Mouse (Mus musculus): Measurements from ENCODE around the gene Btg2.

- TF ChIP-seq POLR2A (IDR thresholded peaks at IDR 0.05; ENCODE audit: insufficient read length, low read depth) (no peak), POLR2AphosphoS2 (IDR thresholded peaks at IDR 0.05; ENCODE audit: insufficient read length, low read depth) (no peak), USF1 (IDR thresholded peaks at IDR 0.05; ENCODE audit: low read depth) (no peak), CEBPB (IDR thresholded peaks at IDR 0.05; ENCODE audit: insufficient read depth, poor library complexity, severe bottlenecking) (no peak), TCF12 (IDR thresholded peaks at IDR 0.05; ENCODE audit: insufficient read depth, poor library complexity, severe bottlenecking) (no peak), E2F4 (IDR thresholded peaks at IDR 0.05; ENCODE audit: insufficient read depth) (no peak), MYOD1 (IDR thresholded peaks at IDR 0.05; ENCODE audit: control insufficient read depth in 1 of 3, insufficient read length in 2 of 3, low read depth in 2 of 3) (no peak), MAX (IDR thresholded peaks at IDR 0.05; ENCODE audit: low read depth) (no peak), REST (IDR thresholded peaks at IDR 0.05; ENCODE audit: insufficient read depth, insufficient read length) (no peak)
These were observed 18.3 kb upstream of the Btg2 start for GRCm38 (mm10) chr1:134097080-134097855.

Data from myocyte (in vitro differentiated cells).